Mouse (Mus musculus): ENCODE data around the gene Cav1. TPM values are rescaled to one million over a fixed set of nuclear protein-coding genes. Genes with fewer than 3 reads are reported as not detected.

Gene Cav1
- total RNA-seq, 4 experiments from 2014 or later, result 72.1 to 307 (median 103) TPM

DNA sequence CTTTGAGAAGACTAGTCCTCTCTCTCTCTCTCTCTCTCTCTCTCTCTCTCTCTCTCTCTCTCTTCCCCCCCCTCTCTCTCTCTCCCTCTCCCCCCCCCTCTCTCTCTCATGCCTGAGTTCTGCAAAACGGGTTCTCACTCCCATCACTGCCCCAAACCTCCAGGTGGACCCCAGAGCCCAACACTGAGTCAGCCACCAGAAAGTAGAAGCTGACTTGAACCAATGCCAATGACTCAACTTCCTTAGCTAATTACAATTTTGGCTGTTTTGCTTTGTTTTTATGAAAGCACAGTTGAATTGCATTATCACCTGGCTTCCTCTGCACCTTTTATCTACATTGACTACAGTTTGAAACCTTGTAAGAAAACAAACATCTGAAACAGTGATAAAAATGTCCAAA, 11.8 kb downstream of the Cav1 start:
- no peak for DNase-seq

DNA sequence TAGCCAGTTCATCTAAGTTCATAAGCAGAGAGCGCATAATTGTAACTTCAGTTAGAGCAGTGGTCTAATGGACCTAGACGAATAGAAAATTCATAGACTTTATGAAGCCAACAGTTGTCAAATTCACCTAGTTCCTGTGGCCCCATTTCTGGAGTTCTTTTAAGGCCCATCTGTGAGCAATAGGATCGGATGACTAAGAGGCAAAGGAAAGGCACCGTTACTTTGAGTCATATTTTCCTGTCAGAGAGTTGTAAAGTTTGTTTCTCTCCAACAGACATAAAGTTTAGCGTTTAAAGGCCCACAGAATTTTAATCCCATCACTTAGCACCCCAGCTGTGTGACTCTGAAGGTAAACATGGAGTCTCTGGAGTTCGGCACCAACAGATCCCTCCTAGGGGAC, 15.8 kb downstream of the Cav1 start:
- DNase-seq, result no peak

DNA sequence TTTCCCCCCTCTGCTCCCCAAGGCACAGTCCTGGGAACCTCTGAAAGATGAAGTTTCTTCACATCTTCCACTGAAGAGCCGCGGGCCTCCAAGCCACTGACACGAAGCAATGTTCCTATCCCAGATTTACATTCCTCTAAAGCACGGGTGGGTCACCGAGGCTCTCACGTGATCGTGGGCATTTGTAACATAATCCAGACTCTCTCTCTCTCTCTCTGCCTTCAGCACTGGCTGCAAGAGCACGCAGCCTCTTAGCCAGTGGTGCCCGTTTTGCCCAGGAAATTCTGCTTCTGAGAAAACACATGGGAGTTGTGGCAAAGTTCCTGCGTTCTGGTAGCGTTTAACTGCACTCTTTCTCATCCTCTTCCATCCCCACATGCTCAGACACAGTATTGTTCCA, 21.1 kb downstream of the Cav1 start:
- no peak for DNase-seq

DNA sequence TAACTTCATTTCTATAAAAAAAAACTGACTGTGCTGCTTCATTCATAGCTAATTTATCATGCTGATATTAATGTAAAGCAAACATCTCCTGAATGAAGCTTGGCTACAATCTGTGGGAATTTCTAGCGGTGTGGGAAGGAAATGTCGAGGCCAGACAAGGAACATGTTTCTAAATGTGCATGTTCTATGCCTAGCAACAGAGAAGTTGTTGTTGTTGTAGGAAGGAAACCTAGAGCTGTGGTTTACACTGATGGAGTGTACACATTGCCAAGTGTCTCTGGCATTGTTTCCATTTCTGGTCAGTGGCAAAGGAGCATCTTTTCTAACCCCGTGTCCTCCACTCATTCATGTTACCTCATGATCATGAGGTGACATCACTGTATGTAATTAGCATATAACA, 23.7 kb downstream of the Cav1 start:
- DNase-seq, result no peak

DNA sequence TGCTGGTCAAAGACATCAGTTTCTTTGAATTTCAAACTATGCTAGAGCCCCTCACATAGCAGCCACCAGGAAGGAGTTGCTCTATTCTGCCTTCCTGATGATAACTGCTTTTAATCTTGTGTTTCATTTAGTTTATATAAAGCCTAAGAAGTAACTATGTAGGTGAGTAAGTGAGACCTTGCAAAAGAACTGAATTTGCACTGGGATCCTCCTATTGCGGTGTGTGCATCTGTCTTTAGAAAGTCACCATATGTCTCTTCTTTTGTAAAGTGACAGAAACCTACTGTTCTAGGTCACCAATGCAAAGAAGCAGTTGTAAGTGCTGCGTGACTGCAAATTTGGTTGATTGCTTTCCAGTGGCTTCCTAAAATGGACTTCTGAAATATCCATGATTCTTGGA, 31.6 kb downstream of the Cav1 start:
- DNase-seq, result no peak

GRCm38 (mm10) chr6:17340406-17340805, 34.3 kb downstream of the Cav1 start:
- no peak for DNase-seq

- no peak for DNase-seq
These were observed 41.9 kb downstream of the Cav1 start for GRCm38 (mm10) chr6:17348011-17348410.

- no peak for DNase-seq
These were observed 44.7 kb downstream of the Cav1 start for GRCm38 (mm10) chr6:17350803-17351202.

GRCm38 (mm10) chr6:17358896-17359690, 53.0 kb downstream of the Cav1 start:
- DNase-seq, result no peak

DNA sequence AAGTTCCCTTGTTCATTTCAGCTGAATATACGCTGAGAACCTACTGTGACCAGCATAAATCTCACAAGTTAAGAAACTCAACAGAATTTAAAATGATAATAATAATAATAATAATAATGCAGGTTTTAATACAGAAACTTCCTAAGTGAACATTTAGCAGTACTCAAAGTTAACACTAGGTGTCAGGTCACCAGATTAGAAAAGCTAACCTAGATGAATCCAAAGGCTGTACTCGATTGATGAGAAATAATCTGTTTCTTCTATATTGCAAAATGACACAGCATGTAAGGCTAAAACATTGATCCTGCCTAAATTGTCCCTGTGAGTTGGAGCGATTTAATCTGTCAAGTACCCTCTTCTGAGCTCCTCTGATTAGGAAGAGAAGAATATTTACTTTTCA, 56.6 kb downstream of the Cav1 start:
- no peak for DNase-seq

GRCm38 (mm10) chr6:17363446-17364179, 57.5 kb downstream of the Cav1 start:
- no peak for DNase-seq

GRCm38 (mm10) chr6:17374326-17374725, 68.2 kb downstream of the Cav1 start:
- no peak for DNase-seq

DNA sequence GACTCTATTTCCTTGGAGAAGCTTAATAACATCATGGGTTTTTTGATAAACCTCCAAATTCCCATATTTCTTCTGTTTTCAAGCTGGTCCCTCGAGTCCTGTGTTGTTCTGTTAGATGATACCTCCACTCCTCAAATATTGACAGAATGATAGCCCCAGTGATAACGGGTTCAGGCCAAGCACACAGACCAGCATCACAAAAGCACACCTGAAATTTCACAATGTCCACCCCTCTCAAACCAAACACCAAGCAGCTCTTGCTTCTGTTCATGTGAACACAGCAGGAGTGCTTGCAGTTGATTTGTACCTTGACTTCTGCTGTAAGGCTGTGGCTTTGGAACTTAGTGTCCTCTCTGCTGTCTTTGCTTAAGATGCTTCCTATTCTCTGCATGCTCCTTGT, 71.2 kb downstream of the Cav1 start:
- no peak for DNase-seq

GRCm38 (mm10) chr6:17380102-17380501, 74.0 kb downstream of the Cav1 start:
- DNase-seq, result no peak

DNA sequence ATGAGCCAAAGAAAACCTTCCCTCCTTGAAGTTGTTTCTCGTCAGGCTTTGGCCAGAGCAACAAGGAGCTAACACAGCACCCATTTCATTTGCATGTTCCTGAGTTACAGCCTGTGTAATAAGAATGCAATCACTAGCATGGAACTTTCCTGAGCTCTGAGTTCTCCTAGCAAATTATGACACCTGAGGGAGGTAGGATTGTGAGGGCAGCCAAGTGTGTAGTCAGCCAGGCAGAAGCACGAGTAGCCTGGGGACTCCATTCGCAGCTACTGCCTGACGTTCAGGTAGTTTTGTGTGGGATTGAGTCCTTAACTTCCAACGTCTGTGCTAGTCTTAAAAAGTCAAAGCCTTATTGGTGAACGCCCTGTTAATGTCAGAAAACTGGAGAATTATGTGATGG, 75.6 kb downstream of the Cav1 start:
- DNase-seq, result no peak

- no peak for DNase-seq
These were observed 79.4 kb downstream of the Cav1 start for GRCm38 (mm10) chr6:17385531-17385930.

- no peak for DNase-seq
These were observed 82.0 kb downstream of the Cav1 start for GRCm38 (mm10) chr6:17387991-17388710.

Other genes starting within 250 kb of the Cav1 start
- 10 to 100 TPM in 1 of 4 experiments, 1 to 10 TPM in 3; 6.7 to 10.4 (median 7.9) TPM for gene Tes, start 241.2 kb upstream of the Cav1 start, total RNA-seq (2022)
- 10 to 100 TPM; 25.9 to 77.7 (median 31.4) TPM for gene Cav2, start 25.1 kb upstream of the Cav1 start, total RNA-seq (2022)
- gene Met, start 157.5 kb downstream of the Cav1 start, total RNA-seq (2022), result 1 to 10 TPM; 3.7 to 6.5 (median 5.5) TPM